Mouse (Mus musculus): Measurements from ENCODE around the gene Pzp.

Pzp gene

DNA sequence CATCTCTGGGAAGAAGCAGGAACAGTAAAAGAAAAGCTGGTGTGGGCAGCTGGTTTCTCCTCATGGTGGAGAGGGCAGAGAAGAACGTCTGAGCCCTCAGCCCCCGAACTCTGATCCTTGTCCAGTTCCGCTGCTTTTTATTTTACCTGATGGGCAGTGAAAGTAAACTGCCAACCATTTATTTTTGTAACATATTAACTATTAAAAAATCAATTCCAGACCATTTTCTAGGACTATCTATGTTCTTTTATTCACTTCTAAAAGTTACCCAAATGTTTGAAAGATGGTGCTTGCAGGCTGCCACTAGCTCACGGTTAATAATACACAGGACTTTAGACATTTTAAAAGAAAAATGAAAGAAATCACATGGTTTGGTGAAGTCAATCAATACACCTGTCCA is at the start of gene Pzp:
Pzp (minus strand) TSS at position 120 of the 400 bp plus-strand sequence.
- DNase-seq (ENCODE audit: low spot score in 2 of 2) = no peak

DNA sequence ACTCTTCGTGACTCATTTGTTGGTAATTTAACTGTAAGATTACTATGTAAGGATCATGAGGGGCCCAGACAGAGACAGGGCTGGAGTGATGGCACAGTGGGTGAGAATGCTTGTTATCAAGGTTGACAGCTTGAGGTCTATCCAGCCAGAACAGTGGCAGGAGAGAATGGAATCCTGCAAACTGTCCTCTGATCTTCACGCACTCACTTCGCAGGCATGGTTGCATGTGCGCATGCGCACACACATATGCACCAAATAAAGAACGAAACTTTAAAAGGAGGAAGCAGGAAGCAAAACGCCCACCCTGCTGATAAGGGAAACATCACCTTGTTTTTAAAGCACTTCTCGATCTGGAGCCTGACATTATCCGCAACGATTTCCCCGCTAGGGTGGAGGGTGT is 40.1 kb upstream of the Pzp start:
- no peak for DNase-seq (ENCODE audit: low spot score in 2 of 2)

DNA sequence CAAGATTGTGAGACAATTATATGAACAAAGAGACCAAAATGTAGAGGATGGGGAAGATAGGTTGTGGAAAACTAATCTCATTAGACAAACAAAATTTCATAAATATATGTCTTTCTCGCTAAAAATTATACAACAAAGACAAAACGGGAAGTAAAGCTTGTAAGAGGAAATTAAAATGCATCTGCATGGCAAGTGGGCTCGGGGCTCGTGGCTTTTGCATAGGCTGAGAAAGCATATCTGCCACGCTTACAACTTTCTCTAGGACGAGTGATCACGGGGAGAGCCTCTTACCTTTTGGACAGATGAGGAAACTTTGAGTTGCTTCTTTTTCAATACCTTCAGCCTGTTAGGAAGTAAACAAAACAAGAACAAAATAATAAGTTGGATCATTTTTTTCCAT is 27.5 kb upstream of the Pzp start:
- no peak for DNase-seq (ENCODE audit: low spot score in 2 of 2)

DNA sequence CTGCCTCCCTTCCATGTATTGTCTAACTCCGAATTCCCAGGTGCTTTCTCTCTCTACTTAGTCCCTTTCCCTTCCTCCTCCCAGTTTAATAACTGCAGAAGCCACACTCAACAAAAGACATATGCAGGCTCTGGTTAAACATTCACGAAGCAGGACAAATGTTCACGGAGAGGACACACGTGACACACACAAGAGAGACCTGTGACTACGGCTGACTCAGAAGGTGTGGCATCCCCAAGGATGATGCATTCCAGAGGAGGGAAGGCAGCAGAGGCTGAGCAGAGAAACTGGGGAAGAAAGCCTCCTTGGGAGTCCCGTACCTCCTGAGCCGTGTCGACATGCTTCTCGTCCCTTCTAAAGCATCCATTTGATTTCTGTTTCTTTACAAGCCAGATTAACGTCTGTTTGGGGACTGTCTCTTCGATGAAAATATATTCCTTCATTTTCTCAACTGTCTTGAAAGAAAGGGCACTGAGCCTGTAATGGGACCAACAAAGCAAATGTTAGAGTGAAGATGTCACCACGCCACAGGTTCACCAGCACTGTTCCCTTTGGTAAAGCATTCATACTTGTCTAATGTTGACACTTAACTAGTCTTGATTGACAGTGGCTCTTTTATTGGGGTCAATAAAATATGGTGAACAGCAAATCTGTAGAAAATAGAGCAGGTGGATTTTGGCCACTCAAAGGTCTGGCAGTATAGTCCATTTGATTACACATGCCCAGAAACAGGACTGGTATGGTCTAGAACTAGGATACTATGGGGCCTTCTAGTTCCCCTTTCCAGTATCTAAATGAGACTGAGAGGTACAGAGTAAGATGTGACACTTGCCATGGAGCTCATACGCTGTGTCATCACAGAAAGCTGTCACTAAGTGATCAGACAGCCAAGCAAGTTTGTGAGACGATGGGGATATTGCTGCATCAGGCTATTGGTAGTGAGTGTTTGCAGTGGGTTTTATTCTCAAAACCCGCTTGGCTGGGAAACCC is 23.2 kb upstream of the Pzp start:
- no peak for DNase-seq (ENCODE audit: low spot score in 2 of 2)

DNA sequence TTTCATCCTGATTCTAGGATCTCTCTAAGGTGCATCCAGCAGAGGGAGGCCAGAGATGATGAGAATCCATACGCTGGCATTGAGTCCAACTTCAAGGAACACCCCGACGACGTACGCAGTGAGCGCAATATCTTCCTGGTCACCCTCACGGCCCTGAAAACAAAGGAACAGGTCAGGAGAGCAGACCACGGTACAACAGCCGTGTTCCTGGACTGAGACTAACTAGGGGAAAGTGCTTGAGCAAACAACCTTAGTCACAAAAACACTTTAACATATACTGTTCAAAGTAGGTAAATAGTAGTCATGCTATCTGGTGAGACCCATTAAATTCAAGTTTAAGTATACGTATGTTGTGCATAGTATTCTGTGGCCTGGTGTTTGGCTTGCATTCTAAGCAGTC is 22.0 kb upstream of the Pzp start:
- DNase-seq (ENCODE audit: low spot score in 2 of 2) = no peak

DNA sequence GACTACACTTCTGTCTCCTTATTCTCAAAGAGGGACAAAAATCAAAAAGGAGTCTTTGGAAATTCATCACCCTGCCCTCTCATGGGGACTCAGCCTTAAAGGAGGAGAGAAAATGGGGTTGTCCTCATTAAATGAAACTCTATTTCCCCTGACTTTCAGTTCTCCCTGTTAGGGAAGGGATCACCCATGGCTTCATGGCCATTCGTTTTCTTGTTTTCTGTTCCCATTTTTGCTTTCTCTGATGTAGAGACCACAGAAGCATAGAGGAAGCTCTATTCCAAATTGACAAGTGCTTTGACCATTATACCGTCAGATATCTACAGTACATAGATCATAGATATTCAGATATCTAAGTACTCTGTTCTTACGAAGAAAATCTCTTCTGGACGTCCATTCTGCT is 18.9 kb upstream of the Pzp start:
- no peak for DNase-seq (ENCODE audit: low spot score in 2 of 2)

DNA sequence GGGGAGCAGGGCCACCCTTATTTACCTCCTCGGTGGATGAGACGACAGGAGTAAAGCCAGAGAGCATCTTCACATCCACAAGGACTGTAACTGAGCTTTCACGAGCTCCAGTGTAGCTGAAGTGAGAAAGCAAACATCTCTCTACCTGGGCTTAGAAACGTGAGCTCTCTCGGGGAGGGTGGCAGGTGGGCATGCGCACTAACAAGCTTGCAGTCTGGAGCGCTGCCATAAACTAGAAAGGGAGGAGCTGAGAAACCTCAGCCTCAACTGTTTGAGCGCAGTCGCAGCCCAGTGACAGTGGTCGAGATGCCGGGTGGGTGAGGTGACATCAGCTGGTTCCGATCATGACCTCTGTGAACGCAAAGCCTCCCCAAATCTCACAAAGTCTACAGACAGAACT is 16.7 kb upstream of the Pzp start:
- peak; percentile 5 to 10 for DNase-seq (ENCODE audit: low spot score in 2 of 2)

DNA sequence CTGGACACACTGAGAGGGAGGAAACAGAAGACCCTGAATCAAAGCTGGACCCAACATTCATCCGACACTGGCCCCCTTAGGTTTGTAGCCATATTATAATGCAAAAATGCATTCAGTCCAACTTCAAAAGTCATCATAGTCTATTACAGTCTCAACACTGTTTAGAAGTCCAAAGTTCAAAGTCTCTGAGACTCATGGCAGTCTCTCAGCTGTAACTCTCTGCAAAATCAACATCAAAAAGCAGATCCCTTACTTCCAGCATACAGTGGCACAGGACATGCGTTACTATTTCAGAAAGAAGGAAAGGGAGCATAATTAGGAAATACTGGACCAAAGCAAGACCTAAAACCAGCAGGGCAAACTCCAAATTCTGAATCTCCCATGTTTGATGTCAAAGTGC is 8.7 kb upstream of the Pzp start:
- no peak for DNase-seq (ENCODE audit: low spot score in 2 of 2)

DNA sequence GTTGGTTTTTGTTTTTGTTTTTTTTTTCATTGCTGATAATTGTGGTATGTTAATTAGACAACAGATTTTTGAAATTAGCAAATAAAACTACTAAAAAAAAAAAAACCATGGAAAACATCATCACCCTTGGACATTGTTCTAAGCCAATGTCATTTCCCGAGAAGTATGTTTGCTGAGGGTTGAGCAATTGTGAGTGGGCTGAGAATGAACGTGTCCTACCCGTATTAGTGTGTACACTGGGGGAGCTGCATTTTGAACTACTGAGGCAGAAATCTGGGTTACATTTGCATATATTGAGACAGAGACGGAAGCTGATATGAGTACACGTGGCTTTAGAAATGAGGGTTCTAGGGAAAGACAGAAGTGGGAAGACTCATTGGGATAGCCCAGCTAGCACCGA is 6.8 kb upstream of the Pzp start:
- DNase-seq (ENCODE audit: low spot score in 2 of 2) = no peak

DNA sequence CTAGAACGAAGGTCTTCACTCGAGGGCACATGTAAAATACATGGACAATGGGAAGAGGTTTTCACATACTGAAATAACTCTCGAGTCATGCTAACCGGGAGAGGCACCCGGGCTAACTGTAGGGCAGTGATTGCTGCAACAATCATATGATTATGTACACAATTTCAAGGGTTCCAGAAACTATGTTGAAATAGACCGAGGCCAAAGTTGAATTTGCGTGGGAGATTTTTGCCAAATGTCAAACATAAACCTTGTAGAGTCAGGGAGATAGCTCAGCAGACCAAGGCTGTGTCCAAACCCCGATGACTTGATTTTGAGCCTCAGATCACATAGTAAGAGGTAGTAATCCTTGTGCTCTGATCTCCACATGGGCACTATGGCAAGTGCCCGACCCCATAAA is 6.2 kb upstream of the Pzp start:
- DNase-seq (ENCODE audit: low spot score in 2 of 2) = no peak

DNA sequence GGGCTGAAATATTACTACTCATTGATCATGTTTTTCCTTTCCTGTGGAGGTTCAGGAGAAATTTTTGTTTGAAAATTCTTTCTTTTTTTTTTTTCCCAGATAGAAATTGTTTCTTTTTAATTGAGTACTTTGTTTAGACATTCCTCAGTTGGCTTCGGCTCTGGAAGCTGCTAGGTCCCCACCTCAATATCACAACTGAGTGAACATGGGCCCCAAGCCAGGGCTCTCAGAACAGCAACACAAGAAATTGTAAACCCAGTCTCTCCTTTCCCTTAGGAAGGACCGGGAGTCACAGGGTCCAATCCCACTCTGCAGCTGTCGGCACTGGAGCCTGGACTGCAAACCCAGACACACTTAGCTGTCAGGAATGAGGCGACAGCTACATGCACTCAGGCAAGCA is 2.0 kb upstream of the Pzp start:
- DNase-seq (ENCODE audit: low spot score in 2 of 2) = no peak

DNA sequence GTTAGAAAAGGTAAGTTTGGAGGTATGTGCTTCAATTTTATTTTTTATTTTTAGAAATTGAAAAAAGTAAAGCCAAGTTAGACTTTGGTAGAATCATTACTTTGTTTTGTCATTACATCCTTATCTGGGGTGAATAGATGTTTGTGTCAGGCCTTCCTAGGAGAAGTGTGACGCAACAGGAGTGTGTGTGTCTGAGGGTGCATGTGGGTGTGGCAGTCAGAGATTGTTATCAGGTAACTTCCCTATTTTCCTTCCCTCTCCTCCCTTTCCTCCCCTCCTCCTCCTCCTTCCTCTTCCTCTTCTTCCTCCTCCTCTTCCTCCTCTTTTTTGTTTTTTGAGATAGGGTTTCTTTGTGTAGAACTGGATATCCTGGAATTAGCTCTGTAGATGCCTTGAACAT is 590 bp upstream of the Pzp start:
- no peak for DNase-seq (ENCODE audit: low spot score in 2 of 2)

DNA sequence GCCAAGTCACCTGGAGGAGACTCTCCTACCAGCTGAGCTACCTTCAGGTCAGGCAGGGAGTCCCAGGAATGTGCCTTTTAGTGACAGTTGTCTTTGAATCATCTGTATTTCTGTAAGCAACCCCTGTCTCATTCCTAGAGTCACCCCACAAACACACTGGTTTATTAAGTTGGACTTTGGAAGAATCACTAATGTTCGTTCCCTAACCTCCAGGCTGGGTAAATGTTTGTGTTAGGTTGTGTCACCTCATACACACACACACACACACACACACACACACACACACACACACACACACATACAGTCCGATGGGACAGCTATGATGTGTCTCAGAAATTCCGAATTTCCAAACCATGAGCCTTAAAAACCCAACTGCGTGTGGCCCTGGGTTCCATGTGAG is 719 bp downstream of the Pzp start:
- DNase-seq (ENCODE audit: low spot score in 2 of 2) = no peak

DNA sequence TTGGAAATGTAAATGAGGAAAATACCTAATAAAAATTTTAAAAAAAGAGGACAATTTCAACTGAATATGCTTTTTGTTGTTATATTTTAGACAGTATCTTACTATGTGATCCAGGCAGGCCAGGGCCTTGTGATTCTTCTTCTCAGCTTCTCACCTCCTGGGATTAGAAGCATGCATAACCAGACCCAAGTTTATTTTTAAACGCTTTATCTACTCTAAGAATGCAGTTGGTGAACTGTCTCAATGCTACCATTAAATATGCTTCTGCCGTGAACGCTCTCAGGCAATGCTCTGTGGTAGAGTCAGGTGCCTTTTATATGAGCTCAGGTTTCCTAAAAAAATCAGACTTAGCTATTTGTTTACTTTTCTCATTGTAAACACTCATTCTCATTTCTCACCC is 3.2 kb downstream of the Pzp start:
- DNase-seq (ENCODE audit: low spot score in 2 of 2) = no peak

DNA sequence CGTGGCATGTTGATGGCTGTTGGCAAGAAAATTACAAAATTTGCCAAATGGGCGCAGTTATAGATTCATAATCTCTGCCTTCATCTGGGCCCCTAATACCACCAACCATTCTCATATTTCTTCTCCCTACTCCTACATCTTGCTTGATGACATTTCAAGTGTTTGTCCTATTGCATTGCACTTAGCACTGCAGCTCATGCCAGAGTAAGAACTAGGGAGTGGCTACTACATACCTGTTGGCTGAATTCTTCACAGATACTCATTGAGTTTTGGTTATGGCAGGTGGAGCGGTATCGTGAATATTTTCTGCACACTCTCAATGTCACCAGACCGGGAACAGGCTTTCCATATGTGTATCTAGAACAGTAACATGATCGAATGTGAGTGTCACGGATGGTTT is 7.4 kb downstream of the Pzp start:
- DNase-seq (ENCODE audit: low spot score in 2 of 2) = no peak

DNA sequence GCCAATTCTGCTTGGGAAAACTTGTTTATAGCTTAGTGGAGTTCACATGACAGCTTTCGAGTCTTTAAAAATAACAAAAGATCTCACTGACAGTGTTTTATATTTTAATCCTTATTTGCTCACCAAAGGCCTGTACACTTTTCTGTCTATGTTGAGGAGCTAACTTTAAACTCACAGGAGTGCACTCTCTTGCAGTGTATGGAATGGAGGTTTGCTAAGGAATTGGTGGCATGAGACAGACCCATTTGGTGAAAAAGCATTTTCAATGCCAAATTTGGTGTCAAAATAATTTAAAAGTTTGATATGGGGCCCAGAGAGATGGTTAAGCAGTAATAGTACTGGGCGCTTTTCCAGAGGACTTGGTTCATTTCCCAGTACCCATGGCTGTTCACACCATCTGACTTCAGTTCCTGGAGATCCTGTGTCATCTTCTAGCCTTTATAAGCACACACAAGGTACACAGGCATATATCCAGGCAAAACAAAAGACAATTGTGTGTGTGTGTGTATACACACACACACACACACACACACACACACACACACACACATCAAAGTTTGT is 20.8 kb downstream of the Pzp start:
- no peak for DNase-seq (ENCODE audit: low spot score in 2 of 2)

DNA sequence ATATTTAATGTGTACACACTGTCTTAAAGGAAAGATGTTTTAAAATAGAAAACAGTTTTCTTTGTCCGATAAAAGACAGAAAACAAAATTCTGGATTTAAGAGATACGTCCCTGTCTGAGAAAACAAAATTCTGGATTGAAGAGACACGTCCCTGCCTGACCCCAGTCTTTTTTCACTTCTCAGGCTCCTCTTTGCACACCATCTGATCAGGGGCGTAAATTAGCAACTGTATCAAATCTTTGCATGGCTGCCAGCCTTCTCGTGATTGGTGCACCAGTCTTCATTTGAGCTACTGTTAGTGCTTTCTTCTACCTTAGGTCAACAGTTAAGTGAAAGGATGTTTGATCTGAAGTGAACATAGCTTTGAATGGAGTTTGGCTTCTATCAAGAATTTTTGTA is 21.8 kb downstream of the Pzp start:
- DNase-seq (ENCODE audit: low spot score in 2 of 2) = no peak

DNA sequence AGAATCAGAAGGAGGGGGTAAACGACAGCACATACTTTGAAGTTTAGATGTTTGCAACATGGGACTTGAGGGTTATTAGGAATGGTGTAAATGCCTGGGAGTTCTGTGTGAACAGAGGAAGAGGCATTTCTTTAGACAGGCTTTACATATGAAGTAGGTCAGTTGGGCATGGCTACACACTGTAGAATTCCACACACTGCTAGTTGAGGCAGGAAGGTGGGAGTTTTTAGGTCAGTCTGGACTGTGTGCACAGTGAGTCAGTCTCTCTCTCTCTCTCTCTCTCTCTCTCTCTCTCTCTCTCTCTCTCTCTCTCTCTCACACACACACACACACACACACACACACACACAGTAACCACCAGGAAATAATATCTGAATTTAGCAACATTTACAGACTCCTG is 31.2 kb downstream of the Pzp start:
- no peak for DNase-seq (ENCODE audit: low spot score in 2 of 2)

DNA sequence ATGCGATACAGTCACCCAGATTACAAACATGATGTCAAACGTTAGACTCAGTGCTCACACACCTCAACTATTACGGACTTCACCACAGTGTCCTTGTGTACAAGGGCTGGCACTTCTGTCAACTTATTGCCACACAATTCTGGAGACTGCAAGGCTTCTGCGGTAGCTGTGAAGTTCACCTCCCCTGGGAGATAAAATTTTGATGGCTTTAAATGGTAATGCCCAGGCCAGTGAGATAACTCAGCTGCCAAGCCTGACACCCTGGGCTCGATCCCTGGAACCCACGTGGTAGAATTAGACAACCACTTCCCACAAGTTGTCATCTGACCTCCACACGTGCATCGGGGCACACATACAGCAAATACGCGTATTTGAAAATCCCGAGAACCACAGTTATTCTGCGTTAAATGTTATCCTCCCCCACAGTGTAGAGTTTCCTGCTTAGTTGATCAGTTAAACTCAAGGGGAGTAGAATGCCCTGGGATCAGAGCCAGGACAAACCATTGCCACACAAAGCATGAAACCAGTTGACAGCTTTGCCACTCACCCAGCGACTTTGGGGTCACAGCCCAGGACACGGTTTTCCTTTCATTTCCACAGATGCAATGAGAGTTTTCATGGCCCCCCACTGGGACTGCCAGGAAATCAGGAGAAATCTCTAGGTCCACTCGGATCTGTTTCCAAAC is 31.7 kb downstream of the Pzp start:
- DNase-seq (ENCODE audit: low spot score in 2 of 2) = no peak

DNA sequence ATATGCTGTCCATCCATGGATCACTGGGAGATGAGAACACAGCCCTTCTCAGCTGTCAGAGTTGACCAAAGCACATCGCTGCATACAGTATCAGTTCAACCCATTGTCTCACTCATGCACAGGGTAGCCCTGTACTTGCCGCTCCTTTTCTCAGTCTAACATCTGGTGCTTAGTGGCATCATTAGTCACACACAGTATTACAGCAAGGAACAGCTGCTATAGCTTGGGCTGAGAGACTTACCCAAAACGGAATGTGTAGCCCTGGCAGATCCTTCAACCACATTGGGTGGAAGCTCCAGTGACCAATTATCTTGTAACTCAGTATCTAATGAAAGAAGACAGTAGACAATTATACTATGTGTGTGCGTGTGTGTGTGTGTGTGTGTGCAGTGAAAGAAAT is 34.6 kb downstream of the Pzp start:
- DNase-seq (ENCODE audit: low spot score in 2 of 2) = no peak

DNA sequence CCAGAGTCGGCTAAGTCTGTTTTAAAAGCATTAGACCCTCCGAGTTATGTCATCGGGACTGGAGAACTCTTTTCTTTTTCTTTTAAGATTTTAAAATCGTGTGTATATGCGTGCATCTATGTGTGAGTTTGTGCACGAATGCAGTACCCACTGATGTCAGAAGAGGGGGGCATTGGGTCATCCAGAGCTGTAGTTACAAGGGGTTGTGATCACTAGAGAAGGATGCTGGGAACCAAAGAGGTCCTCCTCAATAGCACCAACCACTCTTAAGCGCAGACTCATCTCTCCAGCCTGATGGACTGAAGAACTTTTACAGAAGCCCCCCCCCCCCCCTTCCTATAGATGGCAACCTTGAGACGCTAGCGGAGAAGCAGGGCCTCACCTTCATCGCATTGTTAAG is 36.4 kb downstream of the Pzp start:
- no peak for DNase-seq (ENCODE audit: low spot score in 2 of 2)

DNA sequence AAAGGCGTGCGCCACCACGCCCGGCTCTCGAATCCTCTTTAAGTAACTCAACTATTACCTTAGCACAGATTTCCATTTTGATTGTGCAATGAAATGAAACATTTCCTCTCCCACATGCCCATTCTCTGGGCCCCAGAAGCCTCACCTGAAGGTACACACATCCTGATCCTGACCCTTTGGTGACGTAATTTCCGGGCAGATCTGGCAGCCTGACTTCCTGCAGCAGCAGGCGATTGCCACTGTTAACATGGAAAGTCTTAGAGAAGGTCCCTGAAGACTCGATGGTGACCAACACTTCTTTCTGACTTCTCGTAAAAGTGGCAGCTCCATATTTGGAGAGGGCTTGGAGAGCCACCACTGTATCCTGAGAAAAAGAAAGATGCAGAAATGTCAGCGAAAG is 38.8 kb downstream of the Pzp start:
- no peak for DNase-seq (ENCODE audit: low spot score in 2 of 2)
